Mouse (Mus musculus): Measurements from ENCODE around the gene Arl6.

Arl6 gene

GRCm38 (mm10) chr16:59586911-59587310 lies 52.3 kb downstream of the Arl6 start:
- DNase-seq (ENCODE audit: low spot score): no peak

GRCm38 (mm10) chr16:59586276-59586675 lies 52.9 kb downstream of the Arl6 start:
- DNase-seq (ENCODE audit: low spot score): no peak

DNA sequence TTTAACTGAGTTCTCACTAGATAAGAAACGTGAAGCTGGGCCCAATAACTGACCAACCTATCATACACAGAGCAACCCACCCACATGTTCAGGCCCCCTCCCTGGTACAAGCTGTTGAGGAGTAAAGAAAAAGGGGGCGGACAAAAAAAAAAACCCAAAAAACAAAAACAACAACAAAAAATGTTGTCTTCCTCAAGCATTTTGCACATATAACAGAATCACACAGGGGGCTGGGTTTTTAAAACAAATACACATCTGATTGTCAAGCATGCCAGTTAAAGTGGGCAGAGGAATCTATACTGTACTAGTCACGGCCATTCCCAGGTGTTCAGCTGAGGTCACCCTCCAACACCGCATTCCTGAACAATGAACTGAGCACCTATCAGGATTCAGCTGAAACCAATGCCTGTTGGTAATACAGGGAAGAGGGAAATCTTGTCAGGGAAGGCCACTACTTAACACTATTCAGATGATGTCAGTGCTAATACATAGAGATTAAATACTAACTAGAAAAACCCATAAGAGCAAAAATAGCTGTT lies 53.4 kb downstream of the Arl6 start:
- DNase-seq (ENCODE audit: low spot score): no peak

DNA sequence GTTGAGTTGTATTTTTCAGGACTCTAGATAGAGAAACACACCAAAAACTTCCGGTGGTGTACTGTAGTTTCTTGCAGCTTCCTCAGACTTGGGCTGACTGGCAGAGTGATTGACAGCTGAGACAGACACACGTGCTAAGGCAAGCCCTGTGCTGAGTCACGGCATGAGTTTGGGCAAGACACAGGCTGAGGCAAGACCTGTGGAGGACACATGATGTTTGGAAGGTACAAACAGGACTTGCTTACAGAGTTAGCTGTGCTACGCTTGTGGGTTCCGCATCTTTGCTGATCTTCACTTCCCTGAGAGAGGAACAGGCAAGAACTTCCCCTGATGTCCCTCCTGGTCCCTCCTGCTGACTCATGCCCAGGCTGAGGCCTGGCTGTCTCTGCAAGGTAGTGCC lies 55.7 kb downstream of the Arl6 start:
- DNase-seq (ENCODE audit: low spot score): no peak

GRCm38 (mm10) chr16:59579237-59579636 lies 60.0 kb downstream of the Arl6 start:
- DNase-seq (ENCODE audit: low spot score): no peak

DNA sequence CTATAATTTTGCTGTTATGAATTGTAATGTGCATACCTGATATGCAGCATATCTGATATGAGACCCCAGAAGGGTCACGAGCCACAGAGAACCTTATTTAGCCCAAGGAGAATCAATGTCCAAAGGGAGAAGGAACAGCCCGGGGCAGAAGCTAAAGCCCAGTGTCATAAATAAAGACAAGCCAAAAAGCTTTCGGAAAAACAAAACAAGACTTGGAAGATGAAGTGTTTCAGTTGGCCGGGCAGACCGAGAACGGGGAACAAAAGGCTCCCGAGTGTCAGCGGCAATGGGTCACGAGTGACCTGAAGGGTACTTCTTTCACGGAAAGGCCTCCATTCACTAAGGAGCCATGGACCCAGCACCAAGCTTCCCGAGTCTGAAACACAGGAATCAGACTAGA lies 65.2 kb downstream of the Arl6 start:
- no peak for DNase-seq (ENCODE audit: low spot score)

GRCm38 (mm10) chr16:59572685-59573084 lies 66.5 kb downstream of the Arl6 start:
- no peak for DNase-seq (ENCODE audit: low spot score)

GRCm38 (mm10) chr16:59570807-59571206 lies 68.4 kb downstream of the Arl6 start:
- no peak for DNase-seq (ENCODE audit: low spot score)

GRCm38 (mm10) chr16:59569837-59570236 lies 69.4 kb downstream of the Arl6 start:
- no peak for DNase-seq (ENCODE audit: low spot score)

DNA sequence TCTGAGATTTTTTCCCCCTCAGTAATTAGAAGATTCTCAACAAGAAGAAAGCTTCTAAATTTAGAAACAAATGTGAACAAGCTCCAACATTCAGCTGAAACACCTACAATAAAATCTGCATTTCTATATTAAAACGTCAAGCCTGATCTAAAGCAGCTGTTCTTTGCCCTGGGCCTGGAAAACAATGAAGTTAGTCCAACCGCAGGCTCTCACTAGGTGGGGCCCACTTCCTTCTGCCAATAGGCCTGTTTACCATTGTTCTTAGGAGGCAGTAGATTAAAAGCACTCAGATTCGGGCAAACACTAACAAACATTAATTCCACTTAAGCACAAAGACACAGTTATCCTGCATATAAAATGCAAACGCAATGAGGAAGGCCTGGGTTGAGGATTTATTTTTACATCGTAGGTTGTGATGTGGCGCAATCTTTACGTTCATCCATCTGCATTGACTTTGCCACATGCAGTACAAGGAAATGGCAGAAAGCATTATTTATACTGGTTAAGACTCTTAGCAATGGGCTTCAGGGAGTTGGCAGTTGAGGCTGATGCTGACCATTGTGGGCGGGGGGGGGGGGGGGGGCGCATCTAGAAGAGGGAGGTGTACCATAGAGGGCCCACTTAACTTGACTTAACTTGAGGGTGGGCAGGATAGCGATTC lies 71.3 kb downstream of the Arl6 start:
- DNase-seq (ENCODE audit: low spot score): no peak

DNA sequence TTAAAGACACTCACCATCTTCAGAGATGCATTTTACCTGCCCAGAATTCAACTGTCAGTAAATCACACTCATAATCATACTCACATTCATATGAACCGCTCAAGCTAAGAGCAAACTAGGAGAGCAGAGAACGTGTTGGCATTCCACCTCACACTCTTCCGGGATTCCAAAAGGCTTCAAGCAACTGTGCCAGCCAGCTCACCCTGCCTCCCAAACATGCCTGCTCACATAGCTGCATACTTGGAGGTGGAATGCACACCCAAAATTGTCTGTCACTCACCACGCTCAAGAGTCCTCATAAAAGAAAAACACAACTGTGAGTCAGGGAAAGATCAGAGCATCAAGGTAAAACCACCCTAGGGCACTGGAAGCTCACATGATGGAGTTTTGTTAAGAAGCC lies 72.8 kb downstream of the Arl6 start:
- no peak for DNase-seq (ENCODE audit: low spot score)

DNA sequence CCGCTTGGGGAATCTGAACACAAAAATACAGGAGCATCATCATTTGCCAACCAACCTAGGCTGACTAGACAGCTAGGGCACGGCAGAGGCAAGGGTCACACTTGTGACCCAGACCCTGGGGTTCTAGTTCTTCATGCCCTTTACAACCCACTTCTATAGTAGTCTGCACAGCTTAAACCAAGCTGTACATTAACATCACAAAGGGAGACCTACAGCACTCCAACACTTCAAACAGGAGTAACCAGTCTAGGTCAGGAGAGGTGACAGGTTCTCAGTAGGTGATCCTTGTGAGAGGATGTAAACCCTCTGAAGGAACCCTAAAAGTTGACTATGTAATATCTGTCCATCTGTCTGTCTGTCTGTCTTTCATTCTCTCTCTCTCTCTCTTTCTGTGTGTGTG lies 73.6 kb downstream of the Arl6 start:
- no peak for DNase-seq (ENCODE audit: low spot score)

GRCm38 (mm10) chr16:59564025-59564424 lies 75.2 kb downstream of the Arl6 start:
- no peak for DNase-seq (ENCODE audit: low spot score)

All from yolk sac, embryonic 10.5 days (tissue).